Mouse (Mus musculus) Patski (cell line): ENCODE results near the gene Tmem8b. TPM values are rescaled to one million over a fixed set of nuclear protein-coding genes. Genes with fewer than 3 reads are reported as not detected.
A peak's percentile ranks its signal among the peaks of the same experiment; 100 is the strongest.

ENCODE experiments used
- ATAC-seq: fragments of 100-300 bp; one replicate; pipeline ENCODE4 v1.8.0; 2021
- CTCF ChIA-PET: fragments of 350-600 bp; sonication (Branson Sonifier 250); formaldehyde crosslinking; loops from one replicate; lab custom pipeline; 2022; ENCODE audit warnings: inconsistent platforms; lab: Charles Lee
- POLR2A ChIA-PET: fragments of 350-600 bp; sonication (Branson Sonifier 250); formaldehyde crosslinking; loops from one replicate; lab custom pipeline; 2022; ENCODE audit warnings: antibody characterized with exemption, inconsistent platforms; lab: Charles Lee
- DNase-seq: peaks from one replicate; pipeline ENCODE4 v3.0.0-alpha.2; 2011; ENCODE audit warnings: low read depth, low spot score
- H3K27me3 ChIP-seq: fragments of 371-371 bp; one replicate; pipeline ENCODE4 v1.5.1; 2021
- CTCF ChIP-seq: fragments of 100-300 bp; IDR thresholded peaks from one replicate; pipeline ENCODE4 v1.5.1; 2021
- in situ Hi-C: fragments of 300-500 bp; cut with MboI; formaldehyde crosslinking; loops from 3 replicates; pipeline ENCODE4 v1.11.1; 2018; ENCODE audit warnings: low pct_unique_long_range_greater_than_20kb, mixed read lengths
- polyA plus RNA-seq: library from polyadenylated mRNA; unstranded; gene quantifications from one replicate; pipeline ENCODE4 v1.2.3, GENCODE M21; 2021

The Tmem8b gene
- polyA plus RNA-seq, 1 experiment from 2014 or later = 4.8 TPM

- POLR2A ChIA-PET = no interaction called here
- DNase-seq (peak; percentile 50), ATAC-seq (peak; percentile 78)
Observed at GRCm38 (mm10) chr4:43728576-43728954, 59.8 kb downstream of the Tmem8b start.

GRCm38 (mm10) chr4:43729126-43729525 is 60.4 kb downstream of the Tmem8b start:
- no peak for TF ChIP-seq CTCF
- H3K27me3 ChIP-seq = no peaks in the 10 kb centered on the region
- POLR2A ChIA-PET = no interaction called here
- in situ Hi-C loops = no loop called here
- ATAC-seq (no peak), DNase-seq (no peak)
- CTCF ChIA-PET = interaction anchor here (1.1 to 1.4 kb wide), 3 partner anchors 14 to 99 kb away, joined by 3 to 4 read pairs (median 3); no protein-coding TSS in a partner anchor

More at GRCm38 (mm10) chr4:43728576-43728954, 59.8 kb downstream of the Tmem8b start:
- TF ChIP-seq CTCF = no peak
- in situ Hi-C loops = no loop called here
- CTCF ChIA-PET = interaction anchor here (1.1 to 1.4 kb wide), 3 partner anchors 15 to 98 kb away, joined by 3 to 4 read pairs (median 3); no protein-coding TSS in a partner anchor
- H3K27me3 ChIP-seq = no peaks in the 10 kb centered on the region

GRCm38 (mm10) chr4:43729794-43730550 is 61.2 kb downstream of the Tmem8b start, which contains the start of gene Spaar:
Gene Spaar (plus strand): TSS chr4:43730034.
- DNase-seq = no peak
- ChIA-PET CTCF (interaction anchor here (1.3 kb wide), 1 partner anchor 14 kb away, joined by 3 read pairs; no protein-coding TSS in a partner anchor), POLR2A (no interaction called here)
- no peak for ATAC-seq
- in situ Hi-C loops = no loop called here
- no peaks in the 10 kb centered on the region for H3K27me3 ChIP-seq
- no peak for TF ChIP-seq CTCF

GRCm38 (mm10) chr4:43730750-43731297 is 62.1 kb downstream of the Tmem8b start:
- H3K27me3 ChIP-seq = no peaks in the 10 kb centered on the region
- POLR2A ChIA-PET = no interaction called here
- no peak for TF ChIP-seq CTCF
- in situ Hi-C loops = no loop called here
- DNase-seq (no peak), ATAC-seq (no peak)
- CTCF ChIA-PET = interaction anchor here (1.5 kb wide), 1 partner anchor 33 kb away, joined by 3 read pairs; no protein-coding TSS in a partner anchor

- in situ Hi-C loops = no loop called here
- CTCF ChIA-PET = interaction anchor here (1.5 to 2.1 kb wide), 2 partner anchors 16 to 31 kb away, joined by 3 to 7 read pairs; no protein-coding TSS in a partner anchor
- POLR2A ChIA-PET = interaction anchor here (0.5 kb wide), 1 partner anchor 136 kb away, joined by 3 read pairs; no protein-coding TSS in a partner anchor
- no peak for DNase-seq
- H3K27me3 ChIP-seq = no peaks in the 10 kb centered on the region
- no peak for ATAC-seq
- no peak for TF ChIP-seq CTCF
Observed at GRCm38 (mm10) chr4:43732171-43732570, 63.4 kb downstream of the Tmem8b start.

- ATAC-seq = no peak
- H3K27me3 ChIP-seq = no peaks in the 10 kb centered on the region
- DNase-seq = no peak
- POLR2A ChIA-PET = no interaction called here
- TF ChIP-seq CTCF = no peak
- CTCF ChIA-PET = interaction anchor here (1.4 to 2.1 kb wide), 2 partner anchors 12 to 15 kb away, joined by 4 to 7 read pairs; no protein-coding TSS in a partner anchor
- in situ Hi-C loops = no loop called here
Observed at GRCm38 (mm10) chr4:43733186-43733585, 64.4 kb downstream of the Tmem8b start.

GRCm38 (mm10) chr4:43737144-43737543 is 68.4 kb downstream of the Tmem8b start:
- in situ Hi-C loops = no loop called here
- no peak for DNase-seq
- no peak for ATAC-seq
- TF ChIP-seq CTCF = no peak
- H3K27me3 ChIP-seq = no peaks in the 10 kb centered on the region
- ChIA-PET CTCF (interaction anchor here (1.1 kb wide), 1 partner anchor 26 kb away, joined by 3 read pairs; no protein-coding TSS in a partner anchor), POLR2A (no interaction called here)

GRCm38 (mm10) chr4:43738989-43739674 is 70.4 kb downstream of the Tmem8b start:
- no peak for TF ChIP-seq CTCF
- ChIA-PET CTCF (interaction anchor here (1.1 kb wide), 1 partner anchor 14 kb away, joined by 5 read pairs; no protein-coding TSS in a partner anchor), POLR2A (interaction anchor here (0.6 kb wide), 1 partner anchor 331 kb away, joined by 4 read pairs; no protein-coding TSS in a partner anchor)
- no peak for ATAC-seq
- DNase-seq = no peak
- in situ Hi-C loops = no loop called here
- H3K27me3 ChIP-seq = no peaks in the 10 kb centered on the region

- no peak for ATAC-seq
- no peak for TF ChIP-seq CTCF
- ChIA-PET CTCF (no interaction called here), POLR2A (no interaction called here)
- in situ Hi-C loops = no loop called here
- no peak for DNase-seq
- no peaks in the 10 kb centered on the region for H3K27me3 ChIP-seq
Observed at GRCm38 (mm10) chr4:43741526-43741925, 72.8 kb downstream of the Tmem8b start.

Other genes with a start within 250 kb of the Tmem8b start
- 0.17 TPM for gene Fam166b, start 239.8 kb upstream of the Tmem8b start, polyA plus RNA-seq
- 50.4 TPM for gene Tesk1, start 227.0 kb upstream of the Tmem8b start, polyA plus RNA-seq
- 3.3 TPM for gene Cd72, start 214.3 kb upstream of the Tmem8b start, polyA plus RNA-seq
- not detected for gene Sit1, start 185.2 kb upstream of the Tmem8b start, polyA plus RNA-seq
- 42.8 TPM for gene Ccdc107, start 176.1 kb upstream of the Tmem8b start, polyA plus RNA-seq
- gene Arhgef39, start 169.3 kb upstream of the Tmem8b start, polyA plus RNA-seq = 5.5 TPM
- not detected for gene Car9, start 162.0 kb upstream of the Tmem8b start, polyA plus RNA-seq
- 0.22 TPM for gene Tpm2, start 145.2 kb upstream of the Tmem8b start, polyA plus RNA-seq
- gene Creb3, start 106.6 kb upstream of the Tmem8b start, polyA plus RNA-seq = 74.6 TPM
- 112 TPM for gene Tln1, start 106.3 kb upstream of the Tmem8b start, polyA plus RNA-seq
- 25.3 TPM for gene Rgp1, start 90.3 kb upstream of the Tmem8b start, polyA plus RNA-seq
- gene Gba2, start 90.1 kb upstream of the Tmem8b start, polyA plus RNA-seq = 12.5 TPM
- gene Msmp, start 84.5 kb upstream of the Tmem8b start, polyA plus RNA-seq = not detected
- gene Npr2, start 37.0 kb upstream of the Tmem8b start, polyA plus RNA-seq = 47.2 TPM
- 0.50 TPM for gene Spag8, start 15.4 kb upstream of the Tmem8b start, polyA plus RNA-seq
- 69.0 TPM for gene Hint2, start 12.5 kb upstream of the Tmem8b start, polyA plus RNA-seq
- 0.59 TPM for gene Fam221b, start 174 bp downstream of the Tmem8b start, polyA plus RNA-seq
- gene Olfr70, start 31.8 kb downstream of the Tmem8b start, polyA plus RNA-seq = not detected
- gene Olfr71, start 41.3 kb downstream of the Tmem8b start, polyA plus RNA-seq = not detected
- 0.50 TPM for gene Hrct1, start 58.2 kb downstream of the Tmem8b start, polyA plus RNA-seq
- gene Spaar, start 61.1 kb downstream of the Tmem8b start, polyA plus RNA-seq = 0.12 TPM
- not detected for gene Olfr159, start 102.0 kb downstream of the Tmem8b start, polyA plus RNA-seq
- gene Olfr156, start 154.9 kb downstream of the Tmem8b start, polyA plus RNA-seq = not detected
- not detected for gene Olfr157, start 171.2 kb downstream of the Tmem8b start, polyA plus RNA-seq
- gene Olfr155, start 182.6 kb downstream of the Tmem8b start, polyA plus RNA-seq = not detected
- gene Reck, start 206.6 kb downstream of the Tmem8b start, polyA plus RNA-seq = 3.5 TPM